Mouse (Mus musculus) midbrain, embryonic 15.5 days (tissue): ENCODE data around the gene Nup160. TPM values are rescaled to one million over a fixed set of nuclear protein-coding genes. Genes with fewer than 3 reads are reported as not detected.

Experiments used
- ATAC-seq: fragments of 200-750 bp; cut with Nextera tagmentation; replicated peaks from 2 replicates; pipeline ENCODE4 v1.8.0; 2017; ENCODE audit warnings: moderate TSS enrichment
- H3K27ac ChIP-seq: fragments of 300-500 bp; sonication (generic); 2 replicates; pipeline ENCODE4 v1.5.1; 2015; ENCODE audit warnings: mild to moderate bottlenecking, inconsistent platforms
- H3K27me3 ChIP-seq: fragments of 300-500 bp; sonication (generic); replicated peaks from 2 replicates; pipeline ENCODE4 v1.6.1; 2015; ENCODE audit warnings: inconsistent platforms
- H3K36me3 ChIP-seq: fragments of 300-500 bp; sonication (generic); replicated peaks from 2 replicates; pipeline ENCODE4 v1.6.1; 2015; ENCODE audit warnings: inconsistent platforms
- H3K4me1 ChIP-seq: fragments of 300-500 bp; sonication (generic); 2 replicates; pipeline ENCODE4 v1.6.1; 2015; ENCODE audit warnings: inconsistent platforms
- H3K4me2 ChIP-seq: fragments of 300-500 bp; sonication (generic); 2 replicates; pipeline ENCODE4 v1.6.1; 2015; ENCODE audit warnings: inconsistent platforms, mild to moderate bottlenecking, moderate library complexity
- H3K4me3 ChIP-seq: fragments of 300-500 bp; sonication (generic); 2 replicates; pipeline ENCODE4 v1.5.1; 2015; ENCODE audit warnings: mild to moderate bottlenecking, inconsistent platforms
- H3K9ac ChIP-seq: fragments of 300-500 bp; sonication (generic); 2 replicates; pipeline ENCODE4 v1.6.1; 2015; ENCODE audit warnings: mild to moderate bottlenecking, inconsistent platforms
- H3K9me3 ChIP-seq: fragments of 300-500 bp; sonication (generic); 2 replicates; pipeline ENCODE4 v1.6.1; 2016; ENCODE audit warnings: inconsistent platforms
- WGBS: fragments of 180-500 bp; shearing (Covaris S2); methylation state at CpG from one replicate; pipeline ENCODE4 v1.1.7; 2015; ENCODE audit warnings: mixed read lengths; 5-methylcytosine and 5-hydroxymethylcytosine counted together
- polyA plus RNA-seq: library from polyadenylated mRNA; unstranded; fragments of >200 nt; fragmentation: Nextera tagmentation; extraction: Ambion mirVana; gene quantifications from 2 replicates; pipeline ENCODE4 v1.2.1, GENCODE M21; 2015

Gene Nup160
- polyA plus RNA-seq, 1 experiment from 2014 or later = 28.9 TPM

DNA sequence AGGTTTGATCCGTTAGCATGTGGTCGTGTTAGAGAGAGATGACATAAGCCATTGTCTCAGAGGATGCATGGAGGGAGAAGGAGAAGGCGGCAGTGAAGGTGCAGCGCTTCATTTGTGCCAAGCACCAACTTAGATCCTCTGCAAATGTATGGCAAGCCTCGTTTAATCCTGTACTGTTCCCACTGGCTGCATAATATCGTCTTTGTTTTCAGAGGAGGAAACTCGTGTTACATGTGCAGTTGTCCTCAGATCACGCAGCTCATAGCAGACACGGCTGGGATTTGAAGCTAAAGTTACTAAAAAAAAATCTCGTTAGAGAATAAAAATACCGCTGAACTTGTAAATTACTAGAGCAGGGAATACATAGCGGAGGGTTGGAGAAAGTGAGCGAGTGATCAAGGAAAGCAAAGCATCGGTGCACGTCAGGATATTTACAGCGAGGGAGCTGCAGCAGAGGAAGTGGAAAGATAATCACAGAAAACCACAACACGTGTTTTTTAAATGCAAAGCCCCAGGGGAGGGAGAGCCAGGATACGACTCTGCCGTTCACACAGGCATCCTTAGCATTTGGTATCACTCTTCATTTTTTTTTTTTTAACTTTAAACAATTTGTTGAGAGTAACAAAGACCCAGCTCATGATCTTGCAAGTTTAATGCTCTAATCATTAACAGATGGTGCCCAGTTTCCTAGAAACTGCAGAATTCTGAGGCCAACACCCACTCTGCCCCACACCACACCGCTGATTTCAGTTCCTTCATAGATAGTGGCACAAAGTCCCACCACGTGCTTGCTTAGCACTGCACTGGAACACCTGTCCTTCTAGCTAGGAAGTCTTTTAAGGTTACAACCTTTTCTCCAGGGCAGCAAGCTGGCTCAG, 9.4 kb upstream of the Nup160 start:
- H3K36me3 ChIP-seq = no peaks in the 10 kb centered on the region
- H3K27me3 ChIP-seq = no peaks in the 10 kb centered on the region
- 54% methylated on average over 21 of the region's 21 CpGs for WGBS
- no peak overlapping the region for H3K27ac ChIP-seq
- peaks cover 3% of the 10 kb centered on the region; the same call in 1 of the 2 replicates for H3K9me3 ChIP-seq
- no peak; the same call in 1 of the 2 replicates for ATAC-seq
- no peak overlapping the region for H3K4me3 ChIP-seq
- peak overlapping the region; percentile 18 for H3K4me2 ChIP-seq
- no peaks in the 10 kb centered on the region; the same call in 1 of the 2 replicates for H3K4me1 ChIP-seq
- no peak overlapping the region for H3K9ac ChIP-seq

DNA sequence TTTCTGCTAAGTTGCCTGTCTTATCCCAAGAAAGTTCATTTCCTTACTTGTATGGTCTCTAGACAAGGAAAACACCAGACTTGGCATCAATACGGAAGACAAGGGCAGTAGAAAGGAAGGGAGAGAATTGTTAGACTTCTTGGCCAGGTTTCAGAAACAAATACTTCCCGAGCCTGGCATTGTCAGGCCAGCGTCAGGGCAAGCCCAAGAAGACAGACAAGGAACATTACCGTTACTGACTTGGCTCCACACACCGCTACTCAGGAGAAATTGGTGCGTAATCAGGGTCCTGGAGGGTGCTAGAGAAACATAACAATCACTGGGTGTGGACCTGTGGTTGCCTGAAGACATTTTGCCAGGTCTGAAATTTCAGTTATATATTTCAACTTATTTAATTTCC, 6.7 kb upstream of the Nup160 start:
- Histone ChIP-seq H3K27me3 (no peaks in the 10 kb centered on the region), H3K9ac (no peak overlapping the region), H3K4me1 (no peaks in the 10 kb centered on the region; the same call in 1 of the 2 replicates), H3K27ac (no peak overlapping the region), H3K4me2 (no peak overlapping the region), H3K4me3 (no peak overlapping the region), H3K36me3 (no peaks in the 10 kb centered on the region), H3K9me3 (peaks cover 3% of the 10 kb centered on the region; the same call in 1 of the 2 replicates)
- ATAC-seq = no peak
- 92% methylated on average over 6 of the region's 6 CpGs for WGBS

DNA sequence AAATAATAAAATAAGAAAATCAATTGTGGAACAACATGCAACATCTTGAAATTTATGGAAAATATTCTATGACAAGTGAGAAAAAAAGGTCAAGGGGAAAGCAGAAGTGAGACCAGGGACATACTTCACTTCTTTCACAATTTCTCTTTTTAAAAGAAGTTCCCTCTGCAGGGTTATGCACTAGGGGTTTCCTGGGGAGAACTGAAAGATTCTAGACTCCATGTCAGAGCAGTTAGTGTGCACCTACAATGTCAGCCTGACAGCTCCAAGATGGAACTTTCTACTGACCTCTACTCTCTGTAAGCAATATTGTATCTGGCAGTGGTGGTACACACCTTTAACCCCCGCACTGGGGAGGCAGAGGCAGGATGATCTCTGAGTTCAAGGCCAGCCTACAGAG, 3.7 kb upstream of the Nup160 start:
- H3K4me2 ChIP-seq = no peak overlapping the region

DNA sequence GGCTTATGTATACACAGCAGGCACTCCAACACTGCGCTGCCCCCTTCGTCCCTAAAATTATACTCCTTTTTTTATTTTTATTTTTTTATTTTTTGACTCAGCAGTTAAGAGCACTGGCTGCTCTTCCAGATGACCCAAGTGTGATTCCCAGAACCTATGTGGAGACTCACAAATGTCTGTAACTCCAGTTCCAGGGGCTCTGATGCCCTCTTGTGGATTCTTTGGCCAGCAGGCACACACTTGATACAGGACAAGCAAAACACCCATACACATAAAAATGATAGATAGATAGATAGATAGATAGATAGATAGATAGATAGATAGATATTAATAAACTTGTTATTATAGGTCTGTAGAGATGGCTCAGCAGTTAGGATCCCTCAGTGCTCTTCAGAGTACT, 2.5 kb upstream of the Nup160 start:
- WGBS = 91% methylated on average over 2 of the region's 2 CpGs
- ATAC-seq = no peak

More for the DNA sequence above, 3.7 kb upstream of the Nup160 start:
- no peak overlapping the region for H3K27ac ChIP-seq
- H3K9ac ChIP-seq = no peak overlapping the region
- H3K9me3 ChIP-seq = peaks cover 3% of the 10 kb centered on the region; the same call in 1 of the 2 replicates
- no peak for ATAC-seq
- 82% methylated on average over 1 of the region's 1 CpGs for WGBS
- no peak overlapping the region for H3K4me3 ChIP-seq
- no peaks in the 10 kb centered on the region for H3K36me3 ChIP-seq
- peaks cover under 1% of the 10 kb centered on the region; the same call in 1 of the 2 replicates for H3K4me1 ChIP-seq
- no peaks in the 10 kb centered on the region for H3K27me3 ChIP-seq

DNA sequence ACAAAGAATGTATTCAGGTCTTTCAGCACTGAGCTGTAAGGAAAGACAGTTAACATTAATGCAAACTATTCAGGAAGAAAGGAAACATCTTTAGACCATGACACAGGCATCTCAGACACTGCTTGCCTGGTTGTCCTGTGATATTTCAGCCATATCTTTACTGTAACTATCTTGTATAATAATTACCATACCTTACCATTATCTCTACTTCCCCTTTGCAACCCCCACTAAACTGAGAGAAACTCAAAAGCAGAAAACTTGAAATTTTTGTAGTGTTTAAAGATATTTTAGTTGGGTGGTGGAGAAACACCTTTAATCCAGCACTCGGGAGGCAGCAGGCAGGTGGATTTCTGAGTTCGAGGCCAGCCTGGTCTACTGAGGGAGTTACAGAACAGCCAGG, 1.5 kb upstream of the Nup160 start:
- Histone ChIP-seq H3K4me3 (no peak overlapping the region), H3K27ac (no peak overlapping the region), H3K4me2 (no peak overlapping the region), H3K9me3 (no peaks in the 10 kb centered on the region), H3K4me1 (peaks cover 14% of the 10 kb centered on the region), H3K36me3 (no peaks in the 10 kb centered on the region), H3K9ac (no peak overlapping the region), H3K27me3 (no peaks in the 10 kb centered on the region)
- ATAC-seq = no peak
- 90% methylated on average over 2 of the region's 2 CpGs for WGBS

More for the DNA sequence above, 2.5 kb upstream of the Nup160 start:
- Histone ChIP-seq H3K9me3 (peaks cover 3% of the 10 kb centered on the region; the same call in 1 of the 2 replicates), H3K36me3 (no peaks in the 10 kb centered on the region), H3K4me1 (peaks cover 5% of the 10 kb centered on the region), H3K4me3 (no peak overlapping the region), H3K27ac (no peak overlapping the region), H3K4me2 (no peak overlapping the region), H3K27me3 (no peaks in the 10 kb centered on the region), H3K9ac (no peak overlapping the region)

DNA sequence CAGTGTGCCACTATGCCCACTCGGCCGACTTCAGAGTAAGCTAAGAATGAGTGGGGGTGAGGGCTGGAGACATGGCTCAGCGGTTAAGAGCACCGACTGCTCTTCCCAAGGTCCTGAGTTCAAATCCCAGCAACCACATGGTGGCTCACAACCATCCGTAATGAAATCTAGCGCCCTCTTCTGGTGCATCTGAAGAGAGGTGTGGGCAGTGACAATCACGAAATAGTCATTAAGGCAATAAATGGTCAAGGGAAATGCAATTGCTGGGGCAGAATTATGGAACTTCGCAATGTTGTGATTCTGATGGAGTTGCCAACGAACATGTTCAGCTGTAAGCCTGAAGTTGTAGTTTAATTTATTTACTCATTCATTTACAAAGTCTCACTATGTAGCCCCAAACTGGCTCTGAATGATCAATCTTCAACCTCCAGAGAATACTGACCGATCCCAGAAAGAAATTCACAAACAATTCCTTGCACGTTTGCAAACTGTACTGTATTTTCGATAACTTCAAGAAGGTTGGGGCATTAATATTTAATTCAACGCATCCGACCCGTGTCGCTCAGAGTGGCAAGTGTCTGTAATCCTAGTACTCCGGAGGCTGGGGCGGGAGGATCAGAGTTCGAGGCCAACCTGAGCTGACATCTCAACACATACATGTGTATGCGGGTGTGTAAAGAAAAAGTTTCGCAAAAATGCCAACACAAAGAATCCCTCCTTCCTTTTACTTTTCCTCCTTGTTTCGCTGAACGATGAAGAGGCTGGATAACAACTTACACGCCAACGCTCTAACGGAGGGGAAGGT, 1.4 kb downstream of the Nup160 start:
- Histone ChIP-seq H3K27me3 (no peaks in the 10 kb centered on the region), H3K9ac (peak overlapping the region; percentile 85), H3K9me3 (no peaks in the 10 kb centered on the region), H3K4me2 (peak overlapping the region; percentile 93), H3K27ac (peak overlapping the region; percentile 98), H3K4me1 (peaks cover 18% of the 10 kb centered on the region), H3K4me3 (peak overlapping the region; percentile 84), H3K36me3 (0 out of 2 replicates have a peak, but pooled peaks cover 5% of the 10 kb centered on the region)
- WGBS = 31% methylated on average over 26 of the region's 26 CpGs
- peak; percentile 65 for ATAC-seq

DNA sequence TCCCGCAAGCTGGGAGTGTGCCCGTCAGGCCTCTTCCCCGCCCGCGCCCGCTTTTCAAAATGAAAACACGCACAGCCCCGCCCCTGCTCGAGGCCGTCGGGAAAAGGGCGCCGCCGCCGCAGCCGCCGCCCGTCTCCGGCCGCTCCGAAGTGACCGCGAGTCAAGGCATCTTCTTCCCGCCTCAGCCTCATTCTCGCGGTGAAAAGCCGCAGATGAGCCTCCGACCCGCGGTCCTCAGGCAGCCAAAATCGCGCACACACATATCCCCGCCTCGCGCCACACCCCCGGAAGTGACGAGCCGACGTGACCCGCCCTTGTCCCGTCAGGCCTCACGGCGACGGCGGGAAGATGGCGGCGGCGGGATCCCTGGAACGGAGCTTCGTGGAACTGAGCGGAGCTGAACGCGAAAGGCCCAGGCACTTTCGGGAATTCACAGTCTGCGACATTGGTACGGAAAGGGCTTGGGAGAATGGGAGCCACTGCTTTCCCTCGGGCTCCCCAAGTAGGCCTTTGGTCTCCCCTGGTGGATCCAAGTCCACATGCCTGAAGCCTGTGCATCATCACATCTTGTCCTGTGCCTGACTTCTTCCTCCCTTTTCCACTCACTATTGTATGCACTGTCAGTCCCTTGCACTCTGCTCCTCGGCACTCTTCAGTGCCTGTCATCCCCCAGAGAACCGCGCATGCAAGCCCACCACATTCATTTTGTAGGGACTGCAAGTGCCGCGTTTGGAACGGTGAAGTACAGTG, 2.2 kb downstream of the Nup160 start:
- WGBS = under 1% methylated on average over 63 of the region's 63 CpGs
- Histone ChIP-seq H3K27ac (peak overlapping the region; percentile 98), H3K4me3 (peak overlapping the region; percentile 84), H3K36me3 (peaks cover 6% of the 10 kb centered on the region; the same call in 1 of the 2 replicates), H3K9ac (peak overlapping the region; percentile 85), H3K9me3 (no peaks in the 10 kb centered on the region), H3K27me3 (no peaks in the 10 kb centered on the region), H3K4me1 (peaks cover 18% of the 10 kb centered on the region), H3K4me2 (peak overlapping the region; percentile 93)
- ATAC-seq = peak; percentile 98

DNA sequence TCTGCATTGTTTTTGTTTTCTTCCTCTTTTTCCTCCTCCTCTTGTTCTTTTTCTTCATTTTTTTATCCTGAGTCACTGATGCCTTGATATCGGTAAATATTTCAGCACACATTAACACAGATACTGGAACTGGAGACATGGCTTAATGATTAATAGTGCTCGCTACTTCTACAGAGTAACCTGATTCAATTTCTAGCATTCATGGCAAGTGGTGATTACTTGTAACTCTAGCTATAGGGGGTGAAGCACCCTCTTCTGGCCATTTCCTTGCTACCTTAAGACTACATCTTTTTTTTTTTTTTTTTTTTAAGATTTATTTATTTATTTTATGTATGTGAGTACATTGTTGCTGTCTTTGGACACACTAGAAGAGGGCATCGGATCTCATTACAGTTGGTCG, 23.9 kb downstream of the Nup160 start:
- H3K4me1 ChIP-seq = no peaks in the 10 kb centered on the region
- 93% methylated on average over 4 of the region's 4 CpGs for WGBS
- no peak for ATAC-seq
- H3K27ac ChIP-seq = no peak overlapping the region
- peaks cover 70% of the 10 kb centered on the region for H3K36me3 ChIP-seq
- no peak overlapping the region for H3K4me3 ChIP-seq
- H3K4me2 ChIP-seq = no peak overlapping the region
- H3K9ac ChIP-seq = no peak overlapping the region
- no peaks in the 10 kb centered on the region for H3K27me3 ChIP-seq
- H3K9me3 ChIP-seq = no peaks in the 10 kb centered on the region

DNA sequence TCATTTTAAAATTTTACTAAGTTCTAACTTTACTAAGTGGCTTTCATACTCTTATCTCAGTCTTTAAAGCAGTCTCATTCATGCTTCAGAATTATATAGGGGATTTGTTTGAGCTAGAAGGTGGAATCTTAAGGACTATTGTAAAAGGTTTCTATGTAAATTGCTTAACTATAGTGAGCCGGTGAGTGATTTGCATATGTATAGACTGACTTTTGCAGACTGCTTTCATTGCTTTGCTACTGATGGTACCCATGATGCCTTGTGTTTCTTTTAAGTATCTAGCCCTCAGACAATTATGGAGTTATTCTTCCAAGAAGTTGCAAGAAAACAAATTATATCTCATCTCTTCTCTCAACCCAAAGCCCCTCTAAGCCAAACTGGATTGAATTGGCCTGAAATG, 31.5 kb downstream of the Nup160 start:
- Histone ChIP-seq H3K4me2 (no peak overlapping the region), H3K4me3 (no peak overlapping the region), H3K4me1 (no peaks in the 10 kb centered on the region), H3K36me3 (peaks cover 65% of the 10 kb centered on the region), H3K9me3 (no peaks in the 10 kb centered on the region), H3K27me3 (no peaks in the 10 kb centered on the region), H3K27ac (no peak overlapping the region), H3K9ac (no peak overlapping the region)
- ATAC-seq = no peak
- 14% methylated on average over 1 of the region's 1 CpGs for WGBS

DNA sequence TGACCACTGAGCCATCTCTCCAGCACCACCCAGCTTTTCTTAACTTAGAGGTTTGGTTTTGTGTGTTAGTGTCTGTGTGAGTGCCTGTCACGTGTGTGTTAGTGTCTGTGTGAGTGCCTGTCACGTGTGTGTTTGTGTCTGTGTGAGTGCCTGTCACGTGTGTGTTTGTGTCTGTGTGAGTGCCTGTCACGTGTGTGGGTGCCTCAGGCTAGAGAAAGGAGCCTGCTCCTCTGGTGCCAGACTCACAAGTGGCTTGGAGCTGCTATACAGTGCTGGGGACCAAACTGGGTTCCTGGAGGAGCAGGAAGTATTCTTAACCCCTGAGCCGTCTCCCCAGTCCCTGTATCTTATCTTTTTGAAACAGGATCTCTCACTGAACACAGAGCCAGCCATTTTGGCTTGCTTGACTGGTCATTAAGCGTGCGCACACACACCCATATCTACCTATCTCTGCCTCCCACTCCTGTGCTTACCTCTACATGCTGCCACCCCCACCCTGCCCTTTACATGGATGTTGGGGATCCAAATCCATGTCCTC, 38.6 kb downstream of the Nup160 start:
- Histone ChIP-seq H3K27ac (no peak overlapping the region), H3K27me3 (no peaks in the 10 kb centered on the region), H3K4me1 (no peaks in the 10 kb centered on the region), H3K36me3 (peaks cover 47% of the 10 kb centered on the region), H3K4me3 (no peak overlapping the region), H3K9ac (no peak overlapping the region), H3K9me3 (no peaks in the 10 kb centered on the region), H3K4me2 (no peak overlapping the region)
- ATAC-seq = no peak
- 96% methylated on average over 7 of the region's 7 CpGs for WGBS

DNA sequence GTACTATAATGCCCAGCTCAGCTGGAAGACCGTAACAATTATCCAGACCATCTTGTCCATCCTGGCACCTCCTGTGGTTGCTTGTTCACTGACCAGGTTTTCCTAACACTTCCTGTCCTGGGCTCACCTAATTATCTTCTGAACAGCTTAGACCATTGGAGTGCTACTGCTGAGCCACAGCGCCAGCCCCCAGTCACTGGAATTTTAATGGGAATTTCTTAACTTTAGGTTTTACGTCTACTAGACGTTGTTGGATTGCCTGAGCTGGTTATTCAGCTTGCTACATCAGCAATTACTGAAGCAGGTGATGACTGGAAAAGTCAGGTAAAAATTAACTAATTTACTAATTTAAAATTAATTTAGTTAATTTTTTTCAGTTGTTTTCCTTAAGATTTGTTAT, 40.4 kb downstream of the Nup160 start:
- Histone ChIP-seq H3K4me2 (no peak overlapping the region), H3K9me3 (no peaks in the 10 kb centered on the region), H3K36me3 (peaks cover 42% of the 10 kb centered on the region), H3K27me3 (no peaks in the 10 kb centered on the region), H3K27ac (no peak overlapping the region), H3K4me1 (no peaks in the 10 kb centered on the region), H3K4me3 (no peak overlapping the region), H3K9ac (no peak overlapping the region)
- WGBS = 88% methylated on average over 4 of the region's 4 CpGs
- no peak for ATAC-seq
